31 mouse cellular contexts compared by ENCODE assay signal in the genomic region with DNA sequence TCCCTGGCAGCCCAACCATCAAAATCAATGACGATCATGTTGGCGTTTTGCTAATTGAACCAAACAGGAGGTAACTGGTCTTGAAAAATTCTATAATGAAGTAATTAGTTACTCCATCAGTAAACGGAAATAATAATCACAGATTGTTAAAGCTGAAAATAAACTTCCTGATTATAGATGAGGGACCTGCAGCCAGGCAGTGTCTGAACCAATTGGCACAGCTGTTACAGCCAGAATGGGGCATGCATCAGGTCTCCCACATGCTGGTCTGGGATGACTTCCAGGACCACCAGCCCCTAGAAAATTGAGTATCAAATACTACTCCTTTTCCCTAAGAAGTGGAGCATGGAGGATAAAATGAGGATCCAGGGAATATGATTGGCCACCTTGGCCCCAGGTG.
A peak's percentile ranks its signal among the peaks of the same experiment; 100 is the strongest.
DNase-seq lines count a peak whose midpoint lies in the region; ATAC-seq and TF ChIP-seq lines count a peak whose summit lies in the region.
"Had no signal": no experiment of that assay in that cellular context is flagged by ENCODE, and none has a peak within 500 bp of the region (broad histone marks: within the 10 kb centered on the region; RNA-seq: fewer than 3 reads in every experiment).

No protein-coding gene starts in this region.

- 31% methylated on average over 3 of the region's 3 CpGs for WGBS in forebrain, postnatal 0 days
- 82% methylated on average over 3 of the region's 3 CpGs for WGBS in forebrain, embryonic 10.5 days

- no peak overlapping the region for H3K4me2 ChIP-seq in forebrain, postnatal 0 days (ENCODE audit: low read depth)
- H3K4me2 ChIP-seq: embryonic facial prominence, embryonic 13.5 days; heart, embryonic 12.5 days; heart, embryonic 15.5 days; hindbrain, embryonic 13.5 days; intestine, embryonic 15.5 days had no signal

- H3K4me3 ChIP-seq in forebrain, postnatal 0 days (ENCODE audit: low read depth, low read length) = no peak overlapping the region
- H3K4me3 ChIP-seq in forebrain, embryonic 10.5 days = no peak overlapping the region
- H3K4me3 ChIP-seq: embryonic facial prominence, embryonic 10.5 days; embryonic facial prominence, embryonic 13.5 days; erythroblast, embryonic 14.5 days; heart, embryonic 12.5 days; heart, embryonic 15.5 days; hindbrain, embryonic 10.5 days; hindbrain, embryonic 13.5 days; intestine, embryonic 15.5 days had no signal

- no peak for TF ChIP-seq POLR2A in brain, embryonic 14.5 days (IDR thresholded peaks at IDR 0.05; ENCODE audit: borderline replicate concordance, extremely low read depth, insufficient read depth, insufficient read length, poor library complexity, severe bottlenecking)

- no peaks in the 10 kb centered on the region for H3K27me3 ChIP-seq in forebrain, postnatal 0 days (ENCODE audit: insufficient read depth, low read length)
- no peaks in the 10 kb centered on the region for H3K27me3 ChIP-seq in forebrain, embryonic 10.5 days (ENCODE audit: poor library complexity, severe bottlenecking)
- H3K27me3 ChIP-seq: CH12.LX; embryonic facial prominence, embryonic 13.5 days; heart, embryonic 12.5 days; heart, embryonic 15.5 days; hindbrain, embryonic 13.5 days; intestine, embryonic 15.5 days had no signal

- H3K9me3 ChIP-seq in forebrain, postnatal 0 days (ENCODE audit: low read length) = no peaks in the 10 kb centered on the region
- no peaks in the 10 kb centered on the region for H3K9me3 ChIP-seq in forebrain, embryonic 10.5 days
- H3K9me3 ChIP-seq: embryonic facial prominence, embryonic 10.5 days; embryonic facial prominence, embryonic 13.5 days; G1E; heart, embryonic 12.5 days; heart, embryonic 15.5 days; hindbrain, embryonic 10.5 days; hindbrain, embryonic 13.5 days; intestine, embryonic 15.5 days had no signal

- no peak for TF ChIP-seq CTCF in forebrain, postnatal 0 days (IDR thresholded peaks at IDR 0.05; ENCODE audit: low read depth)
- no peak for TF ChIP-seq CTCF in brain, embryonic 14.5 days (IDR thresholded peaks at IDR 0.05; ENCODE audit: borderline replicate concordance, extremely low read depth, insufficient read depth, insufficient read length)

- intact Hi-C loops in left cerebral cortex, postnatal 4 days (cut with DNase I) = no loop called here

- DNase-seq in cerebellum, postnatal 14 days = peak; percentile 18 to 30
- DNase-seq in cerebellum, adult 9-11 months = no peak
- DNase-seq in forebrain, postnatal 0 days = peak; percentile 12
- DNase-seq in forebrain, embryonic 10.5 days (ENCODE audit: extremely low spot score, low spot score) = no peak
- DNase-seq in left cerebral cortex, postnatal 4 days = peak; percentile 58
- no peak for DNase-seq in left cerebral cortex, adult 8-10 months (ENCODE audit: low spot score in 2 of 2)
- DNase-seq in brain, embryonic 14.5 days (ENCODE audit: low read depth) = peak; percentile 51
- DNase-seq in thymus, postnatal 14 days = no peak
- DNase-seq: adrenal gland, postnatal 10 days; adrenal gland, postnatal 36 days; B cell, adult 2 months; cerebellum, adult 11 months; cerebellum, adult 8-10 months; cerebellum, postnatal 36 days; embryo, embryonic 11 days; gastrocnemius, postnatal 25 days; heart, adult 18-20 months; heart, postnatal 10 days; heart, postnatal 36 days had no signal

- H3K4me1 ChIP-seq in forebrain, postnatal 0 days (ENCODE audit: insufficient read depth) = no peaks in the 10 kb centered on the region
- no peaks in the 10 kb centered on the region for H3K4me1 ChIP-seq in forebrain, embryonic 10.5 days
- H3K4me1 ChIP-seq: embryonic facial prominence, embryonic 10.5 days; embryonic facial prominence, embryonic 13.5 days; heart, embryonic 12.5 days; heart, embryonic 15.5 days; hindbrain, embryonic 10.5 days; hindbrain, embryonic 13.5 days; intestine, embryonic 15.5 days had no signal

- no peak overlapping the region for H3K27ac ChIP-seq in forebrain, postnatal 0 days (ENCODE audit: low read depth, low read length)
- H3K27ac ChIP-seq in forebrain, embryonic 10.5 days = no peak overlapping the region
- H3K27ac ChIP-seq: embryonic facial prominence, embryonic 10.5 days; embryonic facial prominence, embryonic 13.5 days; heart, embryonic 15.5 days; hindbrain, embryonic 10.5 days; hindbrain, embryonic 13.5 days; intestine, embryonic 15.5 days had no signal

- no peak overlapping the region for H3K9ac ChIP-seq in forebrain, postnatal 0 days
- H3K9ac ChIP-seq: embryonic facial prominence, embryonic 13.5 days; heart, embryonic 12.5 days; heart, embryonic 15.5 days; hindbrain, embryonic 13.5 days; intestine, embryonic 15.5 days had no signal

- ATAC-seq in forebrain, postnatal 0 days = 0 out of 2 replicates have a peak, but pooled peaks have one; percentile 34
- ATAC-seq: hindbrain, embryonic 16.5 days; intestine, embryonic 15.5 days; Patski had no signal

- no peaks in the 10 kb centered on the region for H3K36me3 ChIP-seq in forebrain, postnatal 0 days (ENCODE audit: insufficient read depth)
- H3K36me3 ChIP-seq in forebrain, embryonic 10.5 days (replicated peaks) = no peaks in the 10 kb centered on the region
- H3K36me3 ChIP-seq: embryonic facial prominence, embryonic 10.5 days; embryonic facial prominence, embryonic 13.5 days; G1E; heart, embryonic 12.5 days; heart, embryonic 15.5 days; hindbrain, embryonic 10.5 days; hindbrain, embryonic 13.5 days; intestine, embryonic 15.5 days had no signal

Comparison
In these comparisons a context has a peak if more than half of its experiments do, and no peak if none do; other contexts are left out.
1. DNase-seq: peak in cerebellum, postnatal 14 days (2 of 2), forebrain, postnatal 0 days (single experiment), left cerebral cortex, postnatal 4 days (single experiment) and brain, embryonic 14.5 days (single experiment); none in cerebellum, adult 9-11 months (single experiment), forebrain, embryonic 10.5 days (single experiment), left cerebral cortex, adult 8-10 months (0 of 2) and thymus, postnatal 14 days (single experiment).